Mouse (Mus musculus): ENCODE measurements around the gene Kcnh7.

GRCm38 (mm10) chr2:63014909-63015308 lies 169.2 kb downstream of the Kcnh7 start:
- TF ChIP-seq CTCF (IDR thresholded peaks at IDR 0.05; ENCODE audit: low read depth) (no peak), EP300 (optimal IDR thresholded peaks at IDR 0.05) (no peak)

Measured in stomach, postnatal 0 days (tissue).